Mouse (Mus musculus) intestine, postnatal 0 days (tissue): ENCODE results near the gene Fam13a. TPM values are rescaled to one million over a fixed set of nuclear protein-coding genes. Genes with fewer than 3 reads are reported as not detected.

Source experiments
- ATAC-seq: fragments of 200-750 bp; cut with Nextera tagmentation; 2 replicates; pipeline ENCODE4 v1.8.0; 2017; ENCODE audit warnings: mild to moderate bottlenecking, moderate TSS enrichment, moderate library complexity
- H3K27ac ChIP-seq: fragments of 300-500 bp; sonication (generic); 2 replicates; pipeline ENCODE4 v1.5.1; 2014; ENCODE audit warnings: mild to moderate bottlenecking, low read depth, low read length, moderate library complexity
- H3K27me3 ChIP-seq: fragments of 300-500 bp; sonication (generic); replicated peaks from 2 replicates; pipeline ENCODE4 v1.6.1; 2014; ENCODE audit warnings: low read length, mixed read lengths; ENCODE audit not compliant: control insufficient read depth, insufficient read depth
- H3K36me3 ChIP-seq: fragments of 300-500 bp; sonication (generic); 2 replicates; pipeline ENCODE4 v1.6.1; 2014; ENCODE audit warnings: mild to moderate bottlenecking, moderate library complexity; ENCODE audit not compliant: control insufficient read depth, insufficient read depth
- H3K4me1 ChIP-seq: fragments of 300-500 bp; sonication (generic); replicated peaks from 2 replicates; pipeline ENCODE4 v1.6.1; 2014; ENCODE audit warnings: antibody characterized with exemption, low read length, mixed read lengths; ENCODE audit not compliant: control insufficient read depth, insufficient read depth
- H3K4me2 ChIP-seq: fragments of 300-500 bp; sonication (generic); replicated peaks from 2 replicates; pipeline ENCODE4 v1.6.1; 2014; ENCODE audit warnings: low read depth, mild to moderate bottlenecking, moderate library complexity
- H3K4me3 ChIP-seq: fragments of 300-500 bp; sonication (generic); 2 replicates; pipeline ENCODE4 v1.5.1; 2014; ENCODE audit warnings: low read depth, low read length
- H3K9ac ChIP-seq: fragments of 300-500 bp; sonication (generic); 2 replicates; pipeline ENCODE4 v1.6.1; 2014; ENCODE audit warnings: mild to moderate bottlenecking, low read depth, low read length
- H3K9me3 ChIP-seq: fragments of 300-500 bp; sonication (generic); 2 replicates; pipeline ENCODE4 v1.6.1; 2016; ENCODE audit warnings: mixed run types; ENCODE audit not compliant: control insufficient read depth
- CTCF ChIP-seq: sonication (generic); IDR thresholded peaks from 2 replicates; pipeline ENCODE4 v1.5.1; 2016; ENCODE audit warnings: low read depth, mild to moderate bottlenecking, control low read depth, antibody characterized with exemption, moderate library complexity
- WGBS: fragments of 180-500 bp; shearing (Covaris S2); extraction: QIAGEN DNeasy Blood & Tissue Kit; methylation state at CpG from one replicate; pipeline ENCODE4 v1.1.7; 2014; 5-methylcytosine and 5-hydroxymethylcytosine counted together
- polyA plus RNA-seq: library from polyadenylated mRNA; unstranded; fragments of >200 nt; fragmentation: Nextera tagmentation; extraction: Ambion mirVana; gene quantifications from 2 replicates; pipeline ENCODE4 v1.2.1, GENCODE M21; 2015

Gene Fam13a
- polyA plus RNA-seq, 1 experiment from 2014 or later = 57.0 TPM

GRCm38 (mm10) chr6:58988706-58989105 lies 35.6 kb downstream of the Fam13a start:
- Histone ChIP-seq H3K4me1 (no peaks in the 10 kb centered on the region), H3K4me2 (no peak overlapping the region), H3K36me3 (peaks cover 12% of the 10 kb centered on the region), H3K27me3 (no peaks in the 10 kb centered on the region), H3K27ac (no peak overlapping the region), H3K9ac (no peak overlapping the region), H3K4me3 (no peak overlapping the region), H3K9me3 (no peaks in the 10 kb centered on the region)
- TF ChIP-seq CTCF = no peak
- ATAC-seq = no peak
- WGBS = 74% methylated on average over 2 of the region's 2 CpGs

- no peak for TF ChIP-seq CTCF
- WGBS = 91% methylated on average over 5 of the region's 5 CpGs
Observed at GRCm38 (mm10) chr6:58987166-58987565, 37.2 kb downstream of the Fam13a start.

DNA sequence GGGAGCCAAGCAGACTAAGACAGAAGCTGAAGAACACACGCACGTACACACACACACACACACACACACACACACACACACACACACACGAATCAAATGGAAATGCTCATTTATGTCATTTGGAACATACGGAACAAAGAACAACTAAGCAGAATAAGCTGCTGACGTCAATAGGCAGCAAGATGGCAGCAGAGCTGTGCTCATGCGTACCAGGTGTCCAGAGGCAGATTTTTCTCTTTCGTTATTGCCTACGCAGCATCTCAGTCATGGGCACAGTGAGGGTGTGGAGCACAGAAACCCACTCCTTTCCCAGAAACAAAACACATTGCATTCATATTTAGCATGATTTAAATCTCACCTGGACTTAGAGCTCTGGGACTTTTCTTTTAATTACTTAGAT lies 39.2 kb downstream of the Fam13a start:
- H3K4me3 ChIP-seq = no peak overlapping the region
- peaks cover 24% of the 10 kb centered on the region for H3K36me3 ChIP-seq
- H3K27me3 ChIP-seq = no peaks in the 10 kb centered on the region
- H3K9ac ChIP-seq = no peak overlapping the region
- no peaks in the 10 kb centered on the region for H3K4me1 ChIP-seq
- H3K4me2 ChIP-seq = no peak overlapping the region
- no peak for ATAC-seq
- 87% methylated on average over 8 of the region's 8 CpGs for WGBS
- no peak overlapping the region for H3K27ac ChIP-seq
- peak; percentile 49 for TF ChIP-seq CTCF
- H3K9me3 ChIP-seq = no peaks in the 10 kb centered on the region

More at GRCm38 (mm10) chr6:58987166-58987565, 37.2 kb downstream of the Fam13a start:
- Histone ChIP-seq H3K4me3 (no peak overlapping the region), H3K9ac (no peak overlapping the region), H3K36me3 (peaks cover 20% of the 10 kb centered on the region), H3K9me3 (no peaks in the 10 kb centered on the region), H3K4me2 (no peak overlapping the region), H3K27me3 (no peaks in the 10 kb centered on the region), H3K4me1 (no peaks in the 10 kb centered on the region), H3K27ac (no peak overlapping the region)
- ATAC-seq = no peak

GRCm38 (mm10) chr6:58975249-58975648 lies 49.1 kb downstream of the Fam13a start:
- no peak overlapping the region for H3K4me2 ChIP-seq
- no peak overlapping the region for H3K27ac ChIP-seq
- no peak for ATAC-seq
- H3K4me3 ChIP-seq = no peak overlapping the region
- H3K9ac ChIP-seq = no peak overlapping the region
- TF ChIP-seq CTCF = no peak
- H3K36me3 ChIP-seq = peaks cover 3% of the 10 kb centered on the region; the same call in 1 of the 2 replicates
- H3K9me3 ChIP-seq = no peaks in the 10 kb centered on the region
- H3K27me3 ChIP-seq = no peaks in the 10 kb centered on the region
- 40% methylated on average over 2 of the region's 2 CpGs for WGBS
- no peaks in the 10 kb centered on the region for H3K4me1 ChIP-seq

GRCm38 (mm10) chr6:58974428-58974827 lies 49.9 kb downstream of the Fam13a start:
- no peak overlapping the region for H3K4me2 ChIP-seq
- WGBS = 46% methylated on average over 2 of the region's 2 CpGs
- ATAC-seq = peak; percentile 79

GRCm38 (mm10) chr6:58972873-58973272 lies 51.5 kb downstream of the Fam13a start:
- WGBS = 46% methylated on average over 1 of the region's 1 CpGs
- Histone ChIP-seq H3K9ac (no peak overlapping the region), H3K4me1 (no peaks in the 10 kb centered on the region), H3K4me3 (no peak overlapping the region), H3K27ac (peak overlapping the region; percentile 10; the same call in 1 of the 2 replicates), H3K36me3 (peaks cover 3% of the 10 kb centered on the region; the same call in 1 of the 2 replicates), H3K27me3 (no peaks in the 10 kb centered on the region), H3K4me2 (no peak overlapping the region), H3K9me3 (no peaks in the 10 kb centered on the region)
- TF ChIP-seq CTCF = no peak
- peak; percentile 79 for ATAC-seq

More at GRCm38 (mm10) chr6:58974428-58974827, 49.9 kb downstream of the Fam13a start:
- Histone ChIP-seq H3K4me1 (no peaks in the 10 kb centered on the region), H3K27me3 (no peaks in the 10 kb centered on the region), H3K4me3 (no peak overlapping the region), H3K27ac (0 out of 2 replicates have a peak overlapping the region, but pooled peaks have one; percentile 23), H3K9me3 (no peaks in the 10 kb centered on the region), H3K36me3 (peaks cover 3% of the 10 kb centered on the region; the same call in 1 of the 2 replicates), H3K9ac (no peak overlapping the region)
- no peak for TF ChIP-seq CTCF

GRCm38 (mm10) chr6:58968272-58968671 lies 56.1 kb downstream of the Fam13a start:
- Histone ChIP-seq H3K27me3 (no peaks in the 10 kb centered on the region), H3K36me3 (peaks cover 11% of the 10 kb centered on the region), H3K4me2 (no peak overlapping the region), H3K9me3 (no peaks in the 10 kb centered on the region), H3K4me3 (no peak overlapping the region), H3K27ac (peak overlapping the region; percentile 57), H3K4me1 (no peaks in the 10 kb centered on the region), H3K9ac (no peak overlapping the region)
- peak; percentile 83 for ATAC-seq
- 33% methylated on average over 3 of the region's 3 CpGs for WGBS
- TF ChIP-seq CTCF = no peak
